Mouse (Mus musculus): ENCODE results near the gene Cttnbp2. TPM values are rescaled to one million over a fixed set of nuclear protein-coding genes. Genes with fewer than 3 reads are reported as not detected.

Cttnbp2 gene
- total RNA-seq (2023) = not detected

DNA sequence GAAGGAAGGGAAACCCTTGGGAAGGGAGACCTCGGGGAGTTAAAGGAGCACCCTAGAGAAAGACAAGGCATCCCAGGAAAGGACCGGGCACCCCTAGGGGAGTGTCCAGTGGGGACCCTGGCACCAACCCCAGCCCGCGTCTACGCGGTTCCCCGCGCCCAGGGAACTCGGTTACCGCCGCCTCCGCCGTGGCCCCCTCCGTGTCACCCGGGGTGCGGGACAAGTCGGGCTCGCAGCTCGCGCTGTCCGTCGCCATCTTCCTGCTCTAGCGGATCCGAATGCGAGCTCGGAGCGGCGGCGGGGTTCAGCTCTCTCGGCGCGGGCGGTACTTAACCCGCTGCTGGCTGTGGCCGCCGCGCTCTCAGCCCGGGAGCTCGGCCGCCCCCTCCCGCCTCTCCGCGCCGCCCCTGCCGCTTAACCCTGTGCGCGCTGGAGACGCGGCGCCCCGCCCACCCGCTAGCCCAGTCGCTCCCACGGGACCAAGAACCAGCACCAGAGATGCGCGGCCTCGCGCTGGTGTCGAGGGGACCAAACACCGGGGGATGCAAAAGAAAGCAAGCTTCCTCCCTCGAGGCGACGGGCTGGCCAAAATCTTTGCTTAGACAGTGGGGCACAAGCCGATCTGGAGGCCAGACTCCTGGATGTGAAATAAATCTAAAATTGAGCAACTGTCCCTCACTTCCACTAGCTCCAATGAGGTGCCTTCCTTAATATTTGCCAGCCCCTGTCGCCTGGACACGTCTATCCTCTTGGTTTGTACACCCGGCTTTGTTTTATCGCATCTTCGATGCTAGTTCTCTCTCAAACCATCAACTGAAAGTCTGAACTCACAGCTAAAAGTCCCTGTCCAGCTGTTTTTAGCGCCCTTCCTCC is at the start of gene Cttnbp2:
Gene Cttnbp2 (minus strand): TSS at position 364 of the 873 bp plus-strand sequence.

Measured in neutrophil, adult 59 days (primary cell).